Mouse (Mus musculus): ENCODE results near the gene Rab27a. TPM values are rescaled to one million over a fixed set of nuclear protein-coding genes. Genes with fewer than 3 reads are reported as not detected.

The Rab27a gene
- total and polyA plus RNA-seq, 3 experiments, result 8.8 to 11.2 TPM; not detected in 1

GRCm38 (mm10) chr9:73112919-73113906, 68.6 kb downstream of the Rab27a start, which contains the start of gene Rsl24d1:
Rsl24d1 (plus strand) TSS chr9:73113426.
- H3K27me3 ChIP-seq (ENCODE audit: control insufficient read depth in 1 of 2, insufficient read depth in 2 of 2, low read length in 2 of 2), result peaks cover 1 to 3% of the 10 kb centered on the region in 2 experiments; a peak in 2 of 4 replicates
- H3K79me2 ChIP-seq (ENCODE audit: control insufficient read depth, insufficient read depth, low read length, poor library complexity), result peaks cover 29% of the 10 kb centered on the region
- no peaks in the 10 kb centered on the region for H3K9me3 ChIP-seq (replicated peaks; ENCODE audit: insufficient read depth, low read length)
- DNase-seq (ENCODE audit: low read depth, low spot score), result peak; percentile 95
- H3K36me3 ChIP-seq (ENCODE audit: control insufficient read depth in 1 of 2, insufficient read depth in 2 of 2, low read length in 2 of 2), result peaks cover 13 to 14% of the 10 kb centered on the region in 2 experiments
- peak within 1 kb of the TSS; percentile 95 to 100 for H3K4me3 ChIP-seq (ENCODE audit: control insufficient read depth in 1 of 2, insufficient read depth in 1 of 2, low read depth in 2 of 2, low read length in 2 of 2)
- H3K27ac ChIP-seq (ENCODE audit: control insufficient read depth, low read depth, low read length), result peak within 1 kb of the TSS; percentile 61
- peak within 1 kb of the TSS; percentile 87 for H3K9ac ChIP-seq (ENCODE audit: control insufficient read depth, low read depth, low read length, poor library complexity, severe bottlenecking)
- TF ChIP-seq RAD21 (IDR thresholded peaks at IDR 0.05; ENCODE audit: low read depth, low read length), result no peak
- peak in 1 of 2 experiments; percentile 42; a peak in 2 of 4 replicates for TF ChIP-seq EP300 (IDR thresholded peaks at IDR 0.05; ENCODE audit: low read depth in 1 of 2, low read length in 2 of 2)
- TF ChIP-seq TCF12 (IDR thresholded peaks at IDR 0.05; ENCODE audit: low read depth, low read length), result 0 out of 2 replicates have a peak, but pooled peaks have one; percentile 40
- peak; percentile 28; the same call in 1 of the 2 replicates for TF ChIP-seq ZMIZ1 (IDR thresholded peaks at IDR 0.05; ENCODE audit: low read depth, low read length)
- TF ChIP-seq GATA1 (IDR thresholded peaks at IDR 0.05; ENCODE audit: low read depth, low read length), result no peak
- TF ChIP-seq HCFC1 (IDR thresholded peaks at IDR 0.05; ENCODE audit: low read depth, low read length), result peak; percentile 91
- TF ChIP-seq NELFE (IDR thresholded peaks at IDR 0.05; ENCODE audit: low read depth, low read length), result peak; percentile 91
- TF ChIP-seq UBTF (IDR thresholded peaks at IDR 0.05; ENCODE audit: borderline replicate concordance, insufficient read depth, low read depth, low read length), result 0 out of 2 replicates have a peak, but pooled peaks have one; percentile 51
- peak; percentile 88 for TF ChIP-seq ELF1 (IDR thresholded peaks at IDR 0.05; ENCODE audit: low read depth, low read length)
- TF ChIP-seq MYC (IDR thresholded peaks at IDR 0.05; ENCODE audit: low read depth, low read length), result peak; percentile 92
- TF ChIP-seq CHD2 (IDR thresholded peaks at IDR 0.05; ENCODE audit: low read length), result no peak
- TF ChIP-seq GABPA (IDR thresholded peaks at IDR 0.05; ENCODE audit: low read depth, low read length), result no peak
- TF ChIP-seq POLR2AphosphoS2 (IDR thresholded peaks at IDR 0.05; ENCODE audit: low read length), result peak; percentile 60; the same call in 1 of the 2 replicates
- peak; percentile 96 for TF ChIP-seq MXI1 (IDR thresholded peaks at IDR 0.05; ENCODE audit: low read depth, low read length)
- peak; percentile 86 for TF ChIP-seq MAX (IDR thresholded peaks at IDR 0.05; ENCODE audit: low read length)
- peak; percentile 60 to 82; a peak in 3 of 4 replicates for TF ChIP-seq POLR2A (IDR thresholded peaks at IDR 0.05; ENCODE audit: control insufficient read depth in 1 of 2, insufficient read depth in 1 of 2, low read depth in 1 of 2, low read length in 2 of 2, poor library complexity in 1 of 2)
- TF ChIP-seq TBP (IDR thresholded peaks at IDR 0.05; ENCODE audit: low read depth, low read length), result peak; percentile 80
- TF ChIP-seq NRF1 (IDR thresholded peaks at IDR 0.05; ENCODE audit: insufficient read depth, low read depth, low read length, poor library complexity, severe bottlenecking), result peak; percentile 76
- TF ChIP-seq USF1 (IDR thresholded peaks at IDR 0.05; ENCODE audit: low read depth, low read length), result peak; percentile 88
- TF ChIP-seq KAT2A (conservative IDR thresholded peaks at IDR 0.05; ENCODE audit: low read depth, low read length), result peak; percentile 80
- peak; percentile 94 for TF ChIP-seq SIN3A (IDR thresholded peaks at IDR 0.05; ENCODE audit: low read length)
- no peak for TF ChIP-seq TAL1 (IDR thresholded peaks at IDR 0.05; ENCODE audit: low read length)
- TF ChIP-seq CHD1 (IDR thresholded peaks at IDR 0.05; ENCODE audit: low read depth, low read length), result 0 out of 2 replicates have a peak, but pooled peaks have one; percentile 55
- H3K4me1 ChIP-seq (ENCODE audit: control insufficient read depth in 1 of 2, insufficient read depth in 2 of 2, low read length in 2 of 2), result peaks cover 0 to 9% of the 10 kb centered on the region in 2 experiments; a peak in 3 of 4 replicates
